Mouse (Mus musculus): ENCODE data around the gene Ctnnb1. TPM values are rescaled to one million over a fixed set of nuclear protein-coding genes. Genes with fewer than 3 reads are reported as not detected.
A peak's percentile ranks its signal among the peaks of the same experiment; 100 is the strongest.

Ctnnb1 gene
- total RNA-seq, 2 experiments from 2014 or later: 576 to 592 TPM

DNA sequence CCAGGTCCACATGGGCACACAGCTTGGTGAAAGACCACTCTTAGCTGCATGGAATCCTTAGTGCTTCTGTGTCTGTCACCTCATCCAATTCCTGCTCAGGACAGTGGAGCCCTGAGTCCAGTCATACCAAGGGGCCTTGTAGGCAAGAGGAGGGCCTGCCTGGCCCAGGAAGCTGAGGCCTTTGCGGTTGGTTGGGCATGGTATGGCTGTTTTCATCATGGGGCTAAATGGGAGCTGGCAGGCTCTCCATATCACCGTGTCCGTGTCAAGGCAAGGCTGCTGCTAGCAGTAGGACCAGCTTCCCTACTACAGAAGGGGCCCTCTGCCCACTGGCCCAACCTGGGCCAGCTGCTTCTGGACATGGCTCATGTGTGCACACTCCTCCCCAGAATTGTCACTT is 34.7 kb downstream of the Ctnnb1 start:
- DNase-seq: no peak

DNA sequence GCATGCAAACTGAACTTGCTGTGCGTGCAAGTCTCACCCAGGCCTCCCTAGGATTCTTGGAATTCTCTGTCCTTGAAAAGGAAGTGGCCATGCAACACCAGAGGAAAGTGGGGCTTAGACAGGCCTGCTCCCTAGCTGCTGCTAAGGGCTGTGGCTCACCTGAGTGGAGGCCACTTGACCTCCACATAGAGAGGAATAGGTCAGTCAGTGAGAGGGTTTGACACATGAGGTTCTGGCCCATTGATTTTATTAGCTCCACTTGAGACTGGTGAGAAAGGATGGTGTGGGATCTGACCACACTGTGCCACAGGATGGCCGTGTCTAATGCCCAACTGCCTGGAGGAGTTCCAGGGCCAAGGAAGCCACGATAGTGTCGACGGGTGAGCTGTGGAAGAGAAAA is 35.2 kb downstream of the Ctnnb1 start:
- DNase-seq: no peak

DNA sequence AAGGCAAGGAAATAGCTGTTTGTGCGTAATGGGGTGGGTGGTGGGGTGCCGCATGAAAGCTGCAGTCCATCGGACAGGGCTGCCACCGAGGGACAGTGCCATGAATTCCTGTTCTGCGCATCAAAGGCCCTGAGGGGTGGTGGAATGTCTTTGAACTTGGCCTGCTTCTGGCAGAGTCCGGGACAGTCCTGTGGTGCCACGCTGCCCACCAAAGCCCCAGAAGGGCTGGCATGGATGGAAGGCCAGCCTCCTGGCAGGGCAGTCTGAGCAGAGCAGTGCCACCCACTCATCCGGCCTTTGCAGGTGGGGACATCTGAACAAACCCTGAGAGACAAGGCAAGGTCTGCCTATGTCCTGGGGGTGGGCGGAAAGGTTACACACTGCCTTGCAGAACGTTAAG is 36.0 kb downstream of the Ctnnb1 start:
- no peak for DNase-seq

DNA sequence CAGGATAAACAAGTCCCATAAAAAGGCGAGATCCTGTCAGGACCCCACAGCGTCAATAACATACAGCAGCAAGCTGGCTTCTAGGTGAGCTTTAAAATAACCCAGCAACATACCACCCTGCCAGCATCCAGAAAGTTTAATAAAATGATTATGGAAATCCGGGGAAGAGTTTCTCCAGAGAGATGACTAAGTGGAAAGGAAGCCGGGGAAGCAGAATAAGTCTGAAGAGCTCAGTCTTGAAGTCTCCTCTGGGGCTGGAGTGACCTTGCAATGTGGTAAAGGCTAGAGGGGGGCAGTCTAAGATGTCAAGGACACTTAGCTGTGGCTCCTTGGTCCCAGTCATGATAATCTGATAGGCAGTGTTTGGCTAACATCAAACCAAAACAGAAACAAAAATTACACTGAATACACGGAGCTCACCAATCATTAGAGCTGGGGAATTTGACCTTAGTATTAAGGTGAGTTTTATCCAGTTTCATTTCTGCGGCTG is 44.1 kb downstream of the Ctnnb1 start:
- no peak for DNase-seq

DNA sequence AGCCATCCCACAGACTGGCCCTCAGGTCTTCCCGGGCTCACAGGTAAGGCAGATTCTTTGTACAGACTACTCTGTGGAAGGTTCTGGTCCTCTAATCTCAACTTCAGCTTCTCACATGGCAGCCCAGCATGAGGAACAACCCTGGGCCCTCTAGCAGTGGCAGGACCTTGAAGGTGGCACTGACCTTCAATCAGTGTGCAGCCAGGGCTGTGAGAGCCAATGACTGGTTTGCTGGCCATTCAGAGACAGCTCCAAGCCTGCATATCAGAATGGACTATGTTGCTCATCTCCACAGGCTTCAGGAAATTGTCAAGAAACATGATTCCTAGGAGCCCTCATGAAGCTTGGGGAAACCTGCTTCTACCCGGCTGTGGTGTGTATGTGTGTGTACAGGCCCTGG is 45.2 kb downstream of the Ctnnb1 start:
- no peak for DNase-seq

DNA sequence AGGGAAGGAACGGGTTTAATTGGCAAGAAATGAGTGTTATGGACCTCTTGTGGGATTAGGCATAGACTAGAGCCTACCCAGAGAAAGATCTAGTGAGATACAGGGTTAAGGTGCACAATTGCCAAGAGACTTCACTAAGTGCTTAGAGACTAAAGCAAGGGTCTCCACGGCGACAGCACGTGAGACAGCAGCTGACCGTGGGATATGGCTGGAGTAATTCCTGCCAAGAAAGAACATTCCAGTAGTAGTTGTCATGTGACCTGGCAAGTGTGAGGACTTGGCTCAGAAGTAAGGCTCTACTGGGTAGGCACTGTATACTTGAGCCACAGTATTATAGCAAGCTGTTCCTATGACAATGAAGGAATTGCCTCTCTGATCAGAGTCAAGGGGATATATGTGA is 47.1 kb downstream of the Ctnnb1 start:
- DNase-seq: no peak

DNA sequence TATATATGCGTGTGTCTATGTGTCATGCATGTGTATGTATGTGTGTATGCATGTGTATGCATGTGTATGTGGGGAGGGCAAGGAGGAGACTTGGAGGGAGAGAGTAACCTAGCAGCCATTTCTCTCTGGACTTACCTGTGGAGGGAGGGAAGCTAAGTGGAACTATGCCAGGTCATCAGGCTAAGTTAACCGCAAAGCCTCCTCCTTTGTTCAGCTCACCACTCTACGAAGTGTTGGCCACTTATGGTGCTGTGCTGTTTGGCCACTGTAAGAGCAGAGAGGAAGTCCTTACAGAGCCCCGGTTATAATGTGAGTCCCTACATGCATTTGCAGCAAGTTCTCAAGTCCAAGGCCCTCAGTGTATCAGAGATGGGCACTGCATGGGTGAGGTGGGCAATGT is 47.8 kb downstream of the Ctnnb1 start:
- DNase-seq: no peak

DNA sequence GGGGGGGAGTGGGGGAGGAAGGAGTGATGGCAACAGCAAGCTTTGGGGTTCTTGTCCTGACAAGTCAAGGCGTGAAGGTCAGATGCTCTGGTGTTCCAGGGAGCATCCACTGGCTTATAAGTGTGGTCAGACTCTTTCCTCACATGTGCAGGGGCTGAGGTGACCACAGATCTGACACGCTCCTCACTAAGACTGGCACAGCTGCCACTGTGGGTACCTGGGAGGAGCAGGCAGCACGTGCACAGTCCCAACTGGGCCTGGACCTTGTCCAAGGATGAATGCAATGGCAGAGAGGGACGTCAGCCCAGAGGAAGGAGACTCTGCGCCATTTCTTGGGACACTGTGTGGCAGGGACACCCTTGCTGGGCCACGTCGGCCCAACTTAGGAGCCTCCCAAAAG is 52.8 kb downstream of the Ctnnb1 start:
- no peak for DNase-seq

DNA sequence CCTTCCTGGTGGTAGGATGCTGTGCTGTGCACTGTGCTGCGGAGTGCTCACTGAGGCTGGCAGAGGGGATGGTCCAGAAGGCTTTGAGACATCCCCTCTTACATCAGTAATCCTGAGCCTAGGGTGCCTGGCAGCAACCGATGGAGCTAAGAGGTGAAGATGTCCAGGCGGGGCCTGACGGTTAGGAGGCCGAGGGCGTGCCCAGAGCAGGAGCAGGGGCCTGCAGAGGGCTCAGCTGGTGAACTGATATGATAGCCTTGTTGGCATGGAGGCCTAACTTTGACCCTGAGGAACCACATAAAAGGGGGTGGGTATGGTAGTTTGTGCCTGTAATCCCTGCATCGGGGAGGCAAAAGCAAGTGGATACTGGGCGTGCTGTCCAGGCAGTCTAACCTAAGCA is 54.8 kb downstream of the Ctnnb1 start:
- DNase-seq: no peak

DNA sequence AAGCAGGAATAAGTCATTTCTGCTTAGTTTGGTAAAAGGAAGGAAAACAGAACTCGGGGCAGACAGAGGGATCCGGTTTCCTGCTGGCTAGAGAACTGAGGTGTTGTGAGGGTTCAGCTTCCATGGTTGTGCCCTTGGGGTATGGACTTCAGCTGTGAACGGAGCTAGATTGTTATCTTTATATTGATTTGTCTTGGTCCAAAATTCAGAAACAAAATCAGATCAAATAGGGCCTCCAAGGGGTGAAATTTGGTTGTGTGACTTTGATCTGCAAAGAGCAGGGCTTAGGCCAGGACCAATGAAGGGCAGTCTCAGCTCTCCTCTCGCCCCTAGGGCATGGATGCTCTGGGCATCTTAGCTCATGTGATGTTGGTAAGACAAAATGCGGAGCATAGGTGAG is 55.5 kb downstream of the Ctnnb1 start:
- DNase-seq: no peak

DNA sequence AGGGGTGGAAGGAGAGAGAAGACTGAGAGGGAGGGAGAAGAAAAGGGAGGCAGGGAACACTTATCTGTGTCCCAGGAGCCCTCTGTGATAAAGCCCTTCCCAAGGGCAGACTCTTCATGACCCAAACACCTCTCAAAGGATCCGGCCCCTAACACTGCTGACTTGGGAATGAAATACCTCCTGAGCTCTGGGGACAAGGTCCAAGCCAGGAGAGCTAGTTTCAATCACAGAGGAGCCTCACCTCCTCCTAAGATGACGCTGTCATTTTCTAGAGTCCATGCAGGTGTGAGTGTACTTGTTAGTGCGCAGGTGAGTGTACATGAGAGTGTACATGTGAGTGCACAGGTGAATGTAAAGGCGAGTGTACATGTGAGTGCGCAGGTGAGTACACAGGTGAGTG is 56.0 kb downstream of the Ctnnb1 start:
- no peak for DNase-seq

DNA sequence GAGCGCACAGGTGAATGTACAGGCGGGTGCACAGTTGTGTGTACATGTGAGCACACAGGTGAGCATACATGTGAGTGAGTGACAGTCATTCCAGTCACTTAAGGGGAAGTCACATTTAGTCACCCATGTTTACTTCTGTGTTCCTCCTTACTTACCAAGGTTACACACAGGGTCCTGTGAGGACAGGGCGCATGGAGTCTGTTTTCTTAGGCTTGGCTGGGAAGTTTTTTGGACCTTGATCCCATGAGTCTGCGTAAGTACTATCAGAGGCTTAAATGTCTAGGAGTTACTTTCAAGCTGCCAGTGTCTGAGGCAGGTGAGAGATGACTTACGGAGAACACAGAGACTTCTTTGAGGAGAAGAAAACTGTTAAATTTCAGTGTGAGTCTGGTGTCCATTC is 56.5 kb downstream of the Ctnnb1 start:
- DNase-seq: no peak

DNA sequence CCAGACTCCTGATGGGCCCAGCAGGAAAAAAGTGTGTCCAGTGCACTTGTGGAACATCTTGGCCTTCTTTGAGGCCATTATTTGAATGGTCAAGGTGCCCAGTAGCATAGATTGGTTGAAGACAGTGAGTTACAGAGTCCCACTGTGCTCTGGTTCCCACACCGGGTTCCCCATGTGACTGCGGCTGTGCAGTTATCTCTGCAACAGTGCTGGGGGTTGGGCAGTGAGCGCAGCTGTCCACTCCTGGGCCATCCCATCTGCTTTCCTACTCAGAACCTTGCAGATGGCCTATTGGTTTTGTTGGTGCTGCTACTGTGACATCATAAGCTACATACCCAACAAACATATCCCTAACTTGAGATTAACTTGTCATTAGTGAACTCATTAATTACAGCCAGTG is 57.2 kb downstream of the Ctnnb1 start:
- no peak for DNase-seq

DNA sequence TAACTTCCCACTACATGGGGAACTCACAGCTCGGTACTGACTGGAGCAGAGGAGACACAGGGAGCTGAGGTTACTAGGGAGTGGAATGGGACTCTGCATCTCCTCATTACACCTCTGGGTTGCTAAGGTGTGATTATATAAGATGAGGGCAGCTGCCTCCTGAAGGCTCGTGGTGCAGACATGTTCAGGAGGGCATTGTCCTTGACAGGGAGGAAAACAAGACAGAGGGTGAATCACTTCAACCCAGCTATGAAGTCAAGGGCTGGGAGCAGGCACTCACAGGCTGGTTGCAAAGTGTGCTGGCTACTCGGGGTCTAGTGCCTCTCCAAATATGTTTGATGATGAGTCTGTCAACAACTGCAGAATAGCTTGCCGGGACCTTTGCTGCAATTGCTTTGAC is 58.0 kb downstream of the Ctnnb1 start:
- no peak for DNase-seq

DNA sequence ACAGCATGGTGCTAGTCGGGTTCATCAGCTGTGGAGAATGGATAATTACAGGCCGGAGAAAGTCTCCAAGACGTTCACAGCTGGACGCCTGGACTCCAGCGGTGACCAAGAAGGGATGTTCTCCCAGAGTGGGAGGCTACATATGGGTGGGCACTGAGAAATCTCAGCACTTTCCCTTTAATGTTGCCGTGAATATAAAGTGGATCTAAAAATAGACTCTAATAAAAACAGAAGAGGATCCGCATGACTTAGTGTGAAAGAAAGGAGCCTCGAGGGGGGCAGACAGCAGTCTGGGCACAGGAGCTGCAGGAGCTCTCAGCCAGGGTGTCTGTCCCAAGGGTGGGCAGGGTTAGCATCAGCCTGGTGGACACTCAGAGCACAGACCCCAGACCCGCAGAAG is 59.1 kb downstream of the Ctnnb1 start:
- no peak for DNase-seq

DNA sequence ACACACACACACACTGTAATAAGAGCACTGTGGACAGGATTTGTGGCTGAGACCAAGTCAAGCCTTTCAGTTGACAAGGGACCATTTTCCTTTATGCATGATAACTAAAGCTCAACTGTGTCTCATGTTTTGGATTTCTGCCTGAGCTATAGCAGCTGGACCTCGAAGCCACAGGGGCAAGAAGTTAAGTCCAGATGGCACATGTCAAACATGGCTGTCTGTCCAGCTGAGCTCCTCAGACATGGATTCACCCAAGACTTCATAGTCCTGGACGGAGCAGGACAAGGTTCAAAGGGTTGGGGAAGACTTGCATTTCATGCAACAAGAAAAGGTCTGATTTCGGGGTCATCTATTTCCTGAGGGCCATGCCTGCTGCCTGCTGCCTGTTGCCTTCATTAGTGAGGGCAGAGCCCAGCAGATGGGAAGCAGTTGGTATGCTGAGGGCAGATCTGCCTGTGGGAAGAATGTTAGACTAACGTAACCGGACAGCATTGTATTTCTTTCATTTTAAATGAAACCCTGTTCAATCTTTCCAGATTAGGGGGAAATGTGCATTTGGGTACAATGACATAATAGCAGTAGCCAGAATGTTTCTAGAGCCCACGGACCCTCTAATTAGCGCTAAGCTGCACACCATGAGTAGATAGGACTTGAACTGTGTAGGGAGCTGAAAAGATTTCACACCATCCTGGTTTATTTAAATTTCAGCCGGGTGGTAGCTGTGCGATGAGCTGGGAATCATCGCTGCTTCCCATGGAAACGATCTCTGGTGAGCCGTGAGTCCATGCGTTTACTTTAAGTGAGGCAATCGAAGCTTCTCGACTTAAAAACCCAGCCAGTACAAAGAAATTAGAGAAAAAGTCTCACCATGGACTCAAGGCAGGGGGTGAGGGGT is 61.0 kb downstream of the Ctnnb1 start:
- no peak for DNase-seq

DNA sequence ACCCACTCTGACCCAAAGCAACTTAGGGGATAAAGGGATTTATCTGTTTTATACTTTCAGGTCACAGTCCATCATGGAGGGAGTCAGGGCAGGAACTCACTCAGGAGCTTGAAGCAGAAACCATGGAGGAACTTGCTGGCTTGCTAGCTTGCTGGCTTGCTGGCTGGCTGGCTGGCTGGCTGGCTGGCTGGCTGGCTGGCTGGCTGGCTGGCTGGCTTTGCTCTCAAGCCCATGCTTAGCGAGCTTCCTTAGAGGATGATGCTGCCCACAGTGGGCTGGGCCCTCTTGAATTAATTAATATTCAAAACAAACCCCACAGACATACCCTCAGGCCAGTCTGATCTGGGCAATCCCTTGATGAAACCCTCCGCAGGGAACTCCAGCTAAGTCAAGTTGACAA is 62.8 kb downstream of the Ctnnb1 start:
- no peak for DNase-seq

DNA sequence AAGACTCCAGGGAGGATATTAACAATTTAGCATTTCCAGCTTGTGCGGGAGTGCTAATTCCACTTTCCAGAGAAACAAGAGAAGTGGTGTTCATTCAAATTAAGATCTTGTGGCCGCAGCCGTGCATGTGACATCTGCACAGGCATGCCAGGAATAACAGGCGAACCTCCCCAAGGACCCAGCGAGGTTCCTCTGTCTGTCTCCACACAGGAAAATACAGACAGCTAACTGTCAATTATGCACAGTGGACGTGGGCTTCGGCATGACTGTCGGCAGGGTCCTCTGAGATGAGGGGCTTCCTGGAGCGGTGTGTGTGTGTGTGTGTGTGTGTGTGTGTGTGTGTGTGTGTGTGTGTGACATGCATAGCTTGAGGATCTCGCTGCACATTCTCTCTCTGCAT is 64.0 kb downstream of the Ctnnb1 start:
- DNase-seq: no peak

DNA sequence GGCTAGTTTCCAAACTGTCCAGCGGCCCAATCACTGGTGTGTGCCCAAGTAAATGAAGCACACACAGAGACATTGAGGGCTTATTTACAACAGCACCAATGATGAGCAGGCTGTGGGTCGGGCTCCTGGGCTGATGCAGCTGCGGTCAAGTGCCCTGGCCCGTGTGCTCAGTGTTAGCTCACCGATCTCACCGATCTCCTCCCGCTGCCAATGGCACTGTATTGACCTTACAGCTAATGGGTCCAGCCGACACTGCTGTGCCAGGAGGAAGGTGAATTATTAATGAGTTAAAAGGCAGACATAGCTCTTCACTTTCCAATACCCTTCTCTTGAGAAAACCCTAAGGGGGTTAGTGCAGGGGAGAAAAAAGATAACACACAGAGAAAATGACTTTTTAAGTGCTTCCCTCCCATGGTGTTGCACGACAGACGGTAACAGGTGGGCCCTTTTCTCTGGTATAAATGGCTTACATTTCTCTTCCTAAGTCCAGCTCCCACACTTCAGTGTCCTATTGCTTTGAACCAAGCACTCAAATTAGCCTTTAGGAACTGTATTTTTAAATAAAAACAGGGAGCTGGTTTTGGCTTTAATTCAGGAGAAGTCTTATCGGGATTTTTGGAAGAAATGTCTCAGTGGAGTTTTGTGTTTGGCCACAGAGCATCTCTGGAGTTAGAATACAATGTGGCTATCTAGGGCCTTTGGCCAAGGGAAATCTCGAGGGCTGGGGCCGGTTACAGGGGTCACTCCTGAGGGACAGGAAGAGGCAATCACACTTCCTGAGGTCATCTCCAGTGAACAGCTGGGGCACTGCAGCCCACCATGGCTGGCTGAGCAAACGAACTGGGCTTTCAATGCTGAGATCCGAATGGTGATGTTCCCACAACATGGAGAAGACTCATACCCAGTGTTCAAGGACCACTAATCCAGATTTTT is 65.5 kb downstream of the Ctnnb1 start:
- no peak for DNase-seq

DNA sequence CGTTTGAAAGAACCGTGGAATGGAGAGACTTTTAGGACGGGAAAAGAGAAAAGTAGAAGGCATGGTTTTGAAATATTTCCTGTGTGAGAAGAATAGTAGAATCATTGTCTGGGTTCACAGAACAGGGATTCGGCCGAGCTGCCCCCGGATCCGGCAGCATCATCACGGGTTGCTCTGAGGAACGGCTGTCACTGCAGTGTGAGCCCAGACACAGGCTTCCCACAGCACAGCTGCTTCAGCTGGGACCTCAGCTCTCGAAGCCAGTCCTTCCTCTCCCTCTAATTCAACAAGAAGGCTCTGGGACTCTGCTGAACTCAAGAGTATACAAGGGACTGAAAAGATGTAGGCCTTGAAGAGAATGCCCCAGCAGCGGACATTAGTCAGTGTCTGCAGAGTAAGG is 69.7 kb downstream of the Ctnnb1 start:
- peak; percentile 25 to 35 for DNase-seq

DNA sequence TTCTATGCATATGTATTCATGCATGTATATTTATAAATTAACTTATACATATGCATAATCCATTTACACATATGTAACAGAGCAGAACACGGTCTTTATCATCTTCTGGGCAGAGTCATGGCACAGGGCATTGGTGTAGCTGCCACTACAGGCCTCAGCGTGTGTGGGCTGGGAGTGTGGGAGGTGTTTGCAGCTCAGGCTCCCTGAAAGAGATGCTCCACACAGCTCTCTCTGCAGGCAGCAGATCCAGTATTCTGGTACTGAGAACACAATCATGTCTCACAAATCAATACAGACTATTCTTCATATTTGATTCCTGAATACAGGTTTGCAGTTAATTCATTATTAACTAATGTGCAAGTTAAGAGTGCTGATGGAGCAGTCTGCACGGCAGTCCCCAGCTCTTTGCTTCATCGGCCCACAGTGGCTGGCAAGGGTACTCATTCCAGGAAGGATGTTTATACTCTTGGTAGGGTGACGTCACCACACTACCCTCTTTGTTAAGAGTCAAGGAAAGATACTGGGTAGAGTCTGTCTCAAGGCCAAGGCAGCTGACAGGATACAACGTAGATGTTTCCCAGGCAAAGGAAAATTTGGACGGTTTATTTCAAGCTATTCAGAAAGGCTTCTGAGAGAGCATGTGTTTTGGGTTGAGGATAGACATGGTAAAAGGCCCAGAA is 71.8 kb downstream of the Ctnnb1 start:
- DNase-seq: peak in 1 of 2 experiments; percentile 24

DNA sequence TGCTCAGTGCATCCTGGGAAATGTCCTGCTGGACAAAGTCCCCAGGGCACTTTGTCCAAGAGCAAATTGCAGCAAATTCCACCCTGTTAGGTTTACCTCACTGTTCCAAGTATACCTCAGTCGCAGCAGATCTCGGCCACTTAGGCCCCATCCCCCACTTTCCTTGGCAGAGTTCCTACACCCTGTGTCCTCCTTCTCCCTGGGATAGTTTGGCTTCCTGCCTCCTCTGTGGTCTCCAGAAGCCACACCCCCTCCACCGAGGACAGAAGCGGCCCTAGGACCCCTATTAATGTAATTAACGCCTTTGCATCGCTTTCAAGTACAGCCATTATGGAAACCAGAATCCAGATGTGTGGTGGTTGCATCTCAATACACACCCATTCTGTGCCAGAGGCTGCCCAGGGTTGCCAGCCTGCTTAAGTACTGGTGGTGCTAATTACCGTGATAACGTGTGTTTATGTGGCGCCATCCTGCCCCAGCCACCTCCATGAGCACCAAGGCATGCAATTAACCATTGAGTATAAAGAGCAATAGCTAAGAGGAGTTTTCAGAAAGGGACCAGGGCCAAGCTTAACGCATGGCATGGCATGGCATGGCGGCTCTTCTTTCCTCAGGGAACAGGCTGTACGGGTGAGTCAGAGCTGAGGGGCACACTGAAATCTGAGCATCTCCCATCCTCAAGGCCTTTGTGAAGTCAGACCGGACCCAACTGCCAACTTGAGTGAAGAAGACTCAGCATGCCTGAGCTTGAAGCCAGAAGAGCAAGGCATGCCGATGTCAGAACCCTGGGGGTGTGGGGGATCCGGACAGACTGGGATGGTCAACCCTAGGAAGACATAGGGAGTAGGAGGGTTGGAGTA is 72.9 kb downstream of the Ctnnb1 start:
- DNase-seq: no peak
